Comparison of ENCODE assay signal across 9 mouse cellular contexts in the genomic region with DNA sequence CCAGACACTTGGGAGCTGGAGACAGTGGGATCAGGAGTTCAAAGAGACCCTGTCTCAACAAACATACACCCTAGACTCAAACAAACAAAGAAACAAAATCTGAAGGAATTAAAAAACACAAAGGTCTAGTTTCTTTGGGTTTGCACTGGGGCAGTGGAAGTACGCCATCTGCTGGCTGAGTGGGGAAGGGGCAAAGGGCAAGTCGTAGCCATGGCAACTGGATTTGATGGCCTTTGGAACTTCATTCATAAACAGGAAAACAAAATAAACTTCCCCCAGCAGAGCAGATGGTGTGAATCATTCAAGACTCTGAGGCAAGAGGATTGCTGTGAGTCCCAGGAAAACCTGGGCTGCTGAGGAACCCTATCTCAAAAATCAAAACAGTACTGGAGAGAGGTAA. TPM values are rescaled to one million over a fixed set of nuclear protein-coding genes. Genes with fewer than 3 reads are reported as not detected.
DNase-seq lines count a peak whose midpoint lies in the region; ATAC-seq and TF ChIP-seq lines count a peak whose summit lies in the region.
"Had no signal": no experiment of that assay in that cellular context is flagged by ENCODE, and none has a peak within 500 bp of the region (broad histone marks: within the 10 kb centered on the region; RNA-seq: fewer than 3 reads in every experiment).

No protein-coding gene starts in this region.

- no peaks in the 10 kb centered on the region for H3K9me3 ChIP-seq in heart, embryonic 12.5 days (replicated peaks)
- H3K9me3 ChIP-seq in liver, postnatal 0 days (ENCODE audit: low read length), result no peaks in the 10 kb centered on the region

- no peak for ATAC-seq in heart, embryonic 12.5 days (ENCODE audit: insufficient number of reproducible peaks, low FRiP score)
- peak; percentile 66 for ATAC-seq in activated CD4-positive, CD25-positive, alpha-beta regulatory T cell, adult 4 months
- ATAC-seq in granulocyte monocyte progenitor cell, adult 5-6 weeks (replicated peaks; ENCODE audit: poor library complexity, severe bottlenecking), result peak; percentile 67
- peak; percentile 44 for ATAC-seq in liver, postnatal 0 days
- no peak for ATAC-seq in frontal cortex, adult (ENCODE audit: low TSS enrichment)

- no peak overlapping the region for H3K9ac ChIP-seq in heart, embryonic 12.5 days
- no peak overlapping the region for H3K9ac ChIP-seq in liver, postnatal 0 days (replicated peaks)

- 64% methylated on average over 2 of the region's 2 CpGs for WGBS in heart, embryonic 12.5 days
- WGBS in liver, postnatal 0 days (ENCODE audit: insufficient replicate concordance), result 31% methylated on average over 2 of the region's 2 CpGs

- TF ChIP-seq EP300 in liver, postnatal 0 days (IDR thresholded peaks at IDR 0.05; ENCODE audit: low read depth), result no peak

- H3K4me3 ChIP-seq in heart, embryonic 12.5 days, result no peak overlapping the region
- no peak overlapping the region for H3K4me3 ChIP-seq in liver, postnatal 0 days (ENCODE audit: low read depth, low read length)

- peaks cover 67% of the 10 kb centered on the region for H3K36me3 ChIP-seq in heart, embryonic 12.5 days
- peaks cover 40% of the 10 kb centered on the region for H3K36me3 ChIP-seq in liver, postnatal 0 days (replicated peaks; ENCODE audit: insufficient read depth, low read length)

- H3K4me2 ChIP-seq in heart, embryonic 12.5 days, result no peak overlapping the region
- no peak overlapping the region for H3K4me2 ChIP-seq in liver, postnatal 0 days (ENCODE audit: low read depth, low read length)

- peaks cover 32% of the 10 kb centered on the region for H3K4me1 ChIP-seq in heart, embryonic 12.5 days (replicated peaks)
- peaks cover 32% of the 10 kb centered on the region for H3K4me1 ChIP-seq in liver, postnatal 0 days (ENCODE audit: insufficient read depth)

- H3K27me3 ChIP-seq in heart, embryonic 12.5 days (replicated peaks), result no peaks in the 10 kb centered on the region
- H3K27me3 ChIP-seq in liver, postnatal 0 days (ENCODE audit: insufficient read depth, low read length), result no peaks in the 10 kb centered on the region

- H3K27ac ChIP-seq in heart, embryonic 12.5 days (ENCODE audit: poor library complexity, severe bottlenecking), result no peak overlapping the region
- no peak overlapping the region for H3K27ac ChIP-seq in liver, postnatal 0 days (ENCODE audit: low read depth)

- TF ChIP-seq CTCF in liver, postnatal 0 days (IDR thresholded peaks at IDR 0.05; ENCODE audit: low read depth), result peak; percentile 94

- DNase-seq in heart, adult 18-20 months, result peak; percentile 62 to 74
- peak; percentile 78 for DNase-seq in A20 (ENCODE audit: low read depth, low spot score)
- peak; percentile 81 for DNase-seq in liver, postnatal 0 days
- DNase-seq in spleen, postnatal 36 days (ENCODE audit: low spot score in 2 of 2), result peak; percentile 56 to 64

RNA-seq across cellular contexts. Expression of gene Pgpep1, which starts 7.0 kb away (rescaled TPM):
- 10 to 100 TPM; 40.5 to 41.1 TPM for total RNA-seq in heart, adult 18-20 months (2021)
- 32.1 and 35.6 TPM in 2 replicates for polyA plus RNA-seq in heart, embryonic 12.5 days (2016; fragmentation: Nextera tagmentation; extraction: Ambion mirVana)
- polyA plus RNA-seq in activated CD4-positive, CD25-positive, alpha-beta regulatory T cell, adult 4 months (2017; shearing (Covaris generic)), result 1 to 10 TPM; 7.1 to 7.4 TPM
- 8.5 and 31.0 TPM in 2 replicates for total RNA-seq in granulocyte monocyte progenitor cell, adult 5-6 weeks (2014; fragmentation: Nextera tagmentation)
- 6.5 and 6.9 TPM in 2 replicates for total RNA-seq in granulocyte monocyte progenitor cell, adult 5-6 weeks (2017)
- polyA plus RNA-seq in liver, postnatal 0 days (2015; fragmentation: Nextera tagmentation; extraction: Ambion mirVana), result 31.0 and 32.2 TPM in 2 replicates

RNA-seq across cellular contexts. Expression of gene Lsm4, which starts 19.8 kb away (rescaled TPM):
- total RNA-seq in heart, adult 18-20 months (2021), result 10 to 100 TPM; 66.7 to 73.1 TPM
- polyA plus RNA-seq in heart, embryonic 12.5 days (2016; fragmentation: Nextera tagmentation; extraction: Ambion mirVana), result 289 and 301 TPM in 2 replicates
- polyA plus RNA-seq in activated CD4-positive, CD25-positive, alpha-beta regulatory T cell, adult 4 months (2017; shearing (Covaris generic)), result 100 to 1,000 TPM; 115 to 120 TPM
- 187 and 226 TPM in 2 replicates for total RNA-seq in granulocyte monocyte progenitor cell, adult 5-6 weeks (2014; fragmentation: Nextera tagmentation)
- total RNA-seq in granulocyte monocyte progenitor cell, adult 5-6 weeks (2017), result 247 and 312 TPM in 2 replicates
- 98.5 and 103 TPM in 2 replicates for polyA plus RNA-seq in liver, postnatal 0 days (2015; fragmentation: Nextera tagmentation; extraction: Ambion mirVana)

RNA-seq across cellular contexts. Expression of gene Gdf15, which starts 21.0 kb away (rescaled TPM):
- 1 to 10 TPM; 1.4 to 2.0 TPM for total RNA-seq in heart, adult 18-20 months (2021)
- 1.0 and 1.1 TPM in 2 replicates for polyA plus RNA-seq in heart, embryonic 12.5 days (2016; fragmentation: Nextera tagmentation; extraction: Ambion mirVana)
- not detected for polyA plus RNA-seq in activated CD4-positive, CD25-positive, alpha-beta regulatory T cell, adult 4 months (2017; shearing (Covaris generic))
- not detected in 2 replicates for total RNA-seq in granulocyte monocyte progenitor cell, adult 5-6 weeks (2014; fragmentation: Nextera tagmentation)
- total RNA-seq in granulocyte monocyte progenitor cell, adult 5-6 weeks (2017), result 0.67 TPM in 1 of 2 replicates, not detected in the other
- 2.1 and 2.3 TPM in 2 replicates for polyA plus RNA-seq in liver, postnatal 0 days (2015; fragmentation: Nextera tagmentation; extraction: Ambion mirVana)
- total RNA-seq: layer of hippocampus, postnatal 14 days had no signal

RNA-seq across cellular contexts. Expression of gene Lrrc25, which starts 37.3 kb away (rescaled TPM):
- 1 to 10 TPM; 1.6 to 2.5 TPM for total RNA-seq in heart, adult 18-20 months (2021)
- 0.65 and 0.71 TPM in 2 replicates for polyA plus RNA-seq in heart, embryonic 12.5 days (2016; fragmentation: Nextera tagmentation; extraction: Ambion mirVana)
- polyA plus RNA-seq in activated CD4-positive, CD25-positive, alpha-beta regulatory T cell, adult 4 months (2017; shearing (Covaris generic)), result 1 to 10 TPM in 1 of 2 experiments, under 1 TPM in 1; 0.54 to 1.0 TPM
- 2.9 and 5.2 TPM in 2 replicates for total RNA-seq in granulocyte monocyte progenitor cell, adult 5-6 weeks (2014; fragmentation: Nextera tagmentation)
- total RNA-seq in granulocyte monocyte progenitor cell, adult 5-6 weeks (2017), result 1.1 and 3.1 TPM in 2 replicates
- polyA plus RNA-seq in liver, postnatal 0 days (2015; fragmentation: Nextera tagmentation; extraction: Ambion mirVana), result 9.8 and 10.4 TPM in 2 replicates

RNA-seq across cellular contexts. Expression of gene Ssbp4, which starts 44.6 kb away (rescaled TPM):
- total RNA-seq in heart, adult 18-20 months (2021), result 10 to 100 TPM; 29.9 to 35.7 TPM
- polyA plus RNA-seq in heart, embryonic 12.5 days (2016; fragmentation: Nextera tagmentation; extraction: Ambion mirVana), result 76.0 and 78.6 TPM in 2 replicates
- polyA plus RNA-seq in activated CD4-positive, CD25-positive, alpha-beta regulatory T cell, adult 4 months (2017; shearing (Covaris generic)), result 10 to 100 TPM; 15.8 to 17.7 TPM
- total RNA-seq in granulocyte monocyte progenitor cell, adult 5-6 weeks (2014; fragmentation: Nextera tagmentation), result 53.8 and 75.4 TPM in 2 replicates
- total RNA-seq in granulocyte monocyte progenitor cell, adult 5-6 weeks (2017), result 35.2 and 87.9 TPM in 2 replicates
- polyA plus RNA-seq in liver, postnatal 0 days (2015; fragmentation: Nextera tagmentation; extraction: Ambion mirVana), result 32.5 and 35.4 TPM in 2 replicates

Comparison
In these comparisons a context has a peak if more than half of its experiments do, and no peak if none do; other contexts are left out.
1. ATAC-seq: peak in activated CD4-positive, CD25-positive, alpha-beta regulatory T cell, adult 4 months (single experiment), granulocyte monocyte progenitor cell, adult 5-6 weeks (single experiment) and liver, postnatal 0 days (single experiment); none in heart, embryonic 12.5 days (single experiment) and frontal cortex, adult (single experiment).
2. Peak in every context shown above with its lines, with median percentiles within 50 percentile points of each other: DNase-seq.